In genomic region chr14:54527227-54528006, GRCm38 (mm10) we compare ENCODE assay signal across 8 mouse cellular contexts. TPM values are rescaled to one million over a fixed set of nuclear protein-coding genes. Genes with fewer than 3 reads are reported as not detected.
DNase-seq lines count a peak whose midpoint lies in the region; ATAC-seq and TF ChIP-seq lines count a peak whose summit lies in the region.

No protein-coding gene starts in this region.

- H3K36me3 ChIP-seq in forebrain, embryonic 11.5 days (ENCODE audit: control insufficient read depth, insufficient read depth, low read length): no peaks in the 10 kb centered on the region
- H3K36me3 ChIP-seq in intestine, embryonic 15.5 days: no peaks in the 10 kb centered on the region
- no peaks in the 10 kb centered on the region for H3K36me3 ChIP-seq in testis, adult 2 months (ENCODE audit: control insufficient read depth, insufficient read depth, low read length)

- H3K27me3 ChIP-seq in cerebellum, adult 2 months (ENCODE audit: control insufficient read depth, insufficient read depth, low read length): no peaks in the 10 kb centered on the region
- H3K27me3 ChIP-seq in forebrain, embryonic 11.5 days (ENCODE audit: control insufficient read depth, insufficient read depth, low read length): no peaks in the 10 kb centered on the region
- H3K27me3 ChIP-seq in intestine, embryonic 15.5 days (replicated peaks): no peaks in the 10 kb centered on the region
- H3K27me3 ChIP-seq in testis, adult 2 months (ENCODE audit: control insufficient read depth, insufficient read depth, low read length): no peaks in the 10 kb centered on the region

- H3K4me1 ChIP-seq in cerebellum, adult 2 months (ENCODE audit: control insufficient read depth, insufficient read depth, low read length): no peaks in the 10 kb centered on the region; the same call in 1 of the 2 replicates
- peaks cover 3% of the 10 kb centered on the region; the same call in 1 of the 2 replicates for H3K4me1 ChIP-seq in forebrain, embryonic 11.5 days (replicated peaks; ENCODE audit: control insufficient read depth, insufficient read depth, low read length)
- H3K4me1 ChIP-seq in intestine, embryonic 15.5 days (replicated peaks): peaks cover 9% of the 10 kb centered on the region
- peaks cover 11% of the 10 kb centered on the region for H3K4me1 ChIP-seq in testis, adult 2 months (ENCODE audit: control insufficient read depth, insufficient read depth, low read length)

- under 1% methylated on average over 18 of the region's 18 CpGs for WGBS in cerebellum, adult 2 months
- WGBS in forebrain, embryonic 11.5 days: 1% methylated on average over 18 of the region's 18 CpGs
- WGBS in intestine, embryonic 15.5 days: 2% methylated on average over 18 of the region's 18 CpGs

- peak; percentile 75 for ATAC-seq in forebrain, embryonic 11.5 days (replicated peaks; ENCODE audit: low FRiP score)
- peak; percentile 69 for ATAC-seq in intestine, embryonic 15.5 days
- no peak for ATAC-seq in monocyte, adult 5-6 weeks (replicated peaks; ENCODE audit: insufficient number of reproducible peaks, low FRiP score, low TSS enrichment, poor library complexity, severe bottlenecking)

- H3K27ac ChIP-seq in cerebellum, adult 2 months (ENCODE audit: insufficient read depth, low read length): peak overlapping the region; percentile 54
- peak overlapping the region; percentile 7; the same call in 1 of the 2 replicates for H3K27ac ChIP-seq in forebrain, embryonic 11.5 days (ENCODE audit: low read depth, low read length)
- H3K27ac ChIP-seq in intestine, embryonic 15.5 days: peak overlapping the region; percentile 25; the same call in 1 of the 2 replicates
- H3K27ac ChIP-seq in testis, adult 2 months (ENCODE audit: control insufficient read depth, insufficient read depth, low read depth, low read length): no peak overlapping the region

- peak; percentile 15 to 32 for DNase-seq in left cerebral cortex, postnatal 25 days (ENCODE audit: low spot score in 2 of 2)
- no peak for DNase-seq in left cerebral cortex, adult 11 months (ENCODE audit: low spot score)
- peak; percentile 70 to 73 for DNase-seq in cerebellum, adult 2 months
- DNase-seq in forebrain, embryonic 11.5 days (ENCODE audit: low spot score): peak; percentile 60
- DNase-seq in lung, postnatal 10 days: peak; percentile 52

- intact Hi-C loops in left cerebral cortex, postnatal 25 days (cut with DNase I): no loop called here

- peak overlapping the region; percentile 56 for H3K4me2 ChIP-seq in forebrain, embryonic 11.5 days (ENCODE audit: low read depth, low read length, severe bottlenecking)
- H3K4me2 ChIP-seq in intestine, embryonic 15.5 days (replicated peaks): peak overlapping the region; percentile 75

- TF ChIP-seq CTCF in cerebellum, adult 2 months (IDR thresholded peaks at IDR 0.05; ENCODE audit: borderline replicate concordance, insufficient read depth, low read depth, low read length): 0 out of 2 replicates have a peak, but pooled peaks have one; percentile 0
- TF ChIP-seq CTCF in testis, adult 2 months (IDR thresholded peaks at IDR 0.05; ENCODE audit: control insufficient read depth, insufficient read depth, insufficient replicate concordance, low read depth, low read length): no peak

- peak; percentile 17; the same call in 1 of the 2 replicates for TF ChIP-seq POLR2A in cerebellum, adult 2 months (IDR thresholded peaks at IDR 0.05; ENCODE audit: borderline replicate concordance, insufficient read depth, low read length)
- TF ChIP-seq POLR2A in testis, adult 2 months (IDR thresholded peaks at IDR 0.05; ENCODE audit: control insufficient read depth, low read depth, low read length): no peak

- H3K4me3 ChIP-seq in cerebellum, adult 2 months (replicated peaks; ENCODE audit: insufficient read depth, low read depth, low read length): peak overlapping the region; percentile 67
- peak overlapping the region; percentile 29 for H3K4me3 ChIP-seq in forebrain, embryonic 11.5 days (ENCODE audit: low read depth, low read length)
- peak overlapping the region; percentile 32 for H3K4me3 ChIP-seq in intestine, embryonic 15.5 days (replicated peaks)
- peak overlapping the region; percentile 36 for H3K4me3 ChIP-seq in testis, adult 2 months (ENCODE audit: control insufficient read depth, low read depth, low read length)

- H3K9ac ChIP-seq in forebrain, embryonic 11.5 days (ENCODE audit: low read length): peak overlapping the region; percentile 66
- H3K9ac ChIP-seq in intestine, embryonic 15.5 days: peak overlapping the region; percentile 44

- H3K9me3 ChIP-seq in forebrain, embryonic 11.5 days (ENCODE audit: control insufficient read depth, low read length): no peaks in the 10 kb centered on the region
- H3K9me3 ChIP-seq in intestine, embryonic 15.5 days: no peaks in the 10 kb centered on the region

RNA-seq across cellular contexts. Expression of gene Prmt5, which starts 10.1 kb away (rescaled TPM):
- total RNA-seq in left cerebral cortex, postnatal 25 days (2021): 10 to 100 TPM; 49.3 to 54.7 TPM
- polyA plus RNA-seq in cerebellum, adult 2 months (2012; rRNA removed): 60.3 and 64.3 TPM in 2 replicates
- polyA plus RNA-seq in forebrain, embryonic 11.5 days (2014; fragmentation: Nextera tagmentation; extraction: Ambion mirVana): 142 and 151 TPM in 2 replicates
- 78.0 and 80.0 TPM in 2 replicates for polyA plus RNA-seq in intestine, embryonic 15.5 days (2015; fragmentation: Nextera tagmentation; extraction: Ambion mirVana)
- 17.5 and 19.0 TPM in 2 replicates for polyA plus RNA-seq in testis, adult 2 months (2012; rRNA removed)
- total RNA-seq in monocyte, adult 5-6 weeks (2017): 16.6 to 25.4 TPM (median 16.8 TPM) in 3 replicates

RNA-seq across cellular contexts. Expression of gene Haus4, which starts 27.0 kb away (rescaled TPM):
- 1 to 10 TPM; 1.9 TPM for total RNA-seq in left cerebral cortex, postnatal 25 days (2021)
- 9.5 and 9.9 TPM in 2 replicates for polyA plus RNA-seq in cerebellum, adult 2 months (2012; rRNA removed)
- polyA plus RNA-seq in forebrain, embryonic 11.5 days (2014; fragmentation: Nextera tagmentation; extraction: Ambion mirVana): 50.6 and 55.5 TPM in 2 replicates
- 53.9 and 57.2 TPM in 2 replicates for polyA plus RNA-seq in intestine, embryonic 15.5 days (2015; fragmentation: Nextera tagmentation; extraction: Ambion mirVana)
- polyA plus RNA-seq in testis, adult 2 months (2012; rRNA removed): 107 and 125 TPM in 2 replicates
- total RNA-seq in monocyte, adult 5-6 weeks (2017): 22.6 to 36.0 TPM (median 32.4 TPM) in 3 replicates

RNA-seq across cellular contexts. Expression of gene Ajuba, which starts 49.9 kb away (rescaled TPM):
- 1 to 10 TPM; 1.6 to 2.1 TPM for total RNA-seq in left cerebral cortex, postnatal 25 days (2021)
- polyA plus RNA-seq in cerebellum, adult 2 months (2012; rRNA removed): 1.9 TPM in 2 replicates
- polyA plus RNA-seq in forebrain, embryonic 11.5 days (2014; fragmentation: Nextera tagmentation; extraction: Ambion mirVana): 51.6 and 59.7 TPM in 2 replicates
- 18.2 and 19.0 TPM in 2 replicates for polyA plus RNA-seq in intestine, embryonic 15.5 days (2015; fragmentation: Nextera tagmentation; extraction: Ambion mirVana)
- 10.0 and 12.5 TPM in 2 replicates for polyA plus RNA-seq in testis, adult 2 months (2012; rRNA removed)
- 0.43 to 2.9 TPM (median 0.67 TPM) in 3 replicates for total RNA-seq in monocyte, adult 5-6 weeks (2017)

RNA-seq across cellular contexts. Expression of gene Rem2, which starts 51.5 kb away (rescaled TPM):
- total RNA-seq in left cerebral cortex, postnatal 25 days (2021): 1 to 10 TPM; 3.5 to 6.6 TPM
- 13.0 and 14.4 TPM in 2 replicates for polyA plus RNA-seq in cerebellum, adult 2 months (2012; rRNA removed)
- 18.8 and 19.8 TPM in 2 replicates for polyA plus RNA-seq in forebrain, embryonic 11.5 days (2014; fragmentation: Nextera tagmentation; extraction: Ambion mirVana)
- polyA plus RNA-seq in intestine, embryonic 15.5 days (2015; fragmentation: Nextera tagmentation; extraction: Ambion mirVana): 1.6 and 1.9 TPM in 2 replicates
- polyA plus RNA-seq in testis, adult 2 months (2012; rRNA removed): 0.25 and 0.28 TPM in 2 replicates
- 0.68 TPM in 1 of 3 replicates, not detected in the others for total RNA-seq in monocyte, adult 5-6 weeks (2017)
